Mouse (Mus musculus) small intestine, adult 2 months (tissue): ENCODE results near the gene Spats2l.

ENCODE experiments used
- CTCF ChIP-seq: fragments of 200-500 bp; IDR thresholded peaks from 2 replicates; pipeline ENCODE4 v1.5.1; 2012; ENCODE audit warnings: low read depth, mild to moderate bottlenecking, control low read depth, inconsistent platforms, low read length, moderate library complexity, mixed read lengths; ENCODE audit not compliant: insufficient replicate concordance, insufficient read length; ENCODE audit errors: extremely low read depth
- POLR2A ChIP-seq: fragments of 200-500 bp; IDR thresholded peaks from 2 replicates; pipeline ENCODE4 v1.6.1; 2012; ENCODE audit warnings: low read depth, mild to moderate bottlenecking, control low read depth, inconsistent platforms, low read length, moderate library complexity

GRCm38 (mm10) chr1:57826245-57826644 is 52.3 kb downstream of the Spats2l start:
- TF ChIP-seq POLR2A (no peak), CTCF (no peak)
